Mouse (Mus musculus) hindbrain, embryonic 15.5 days (tissue): Measurements from ENCODE around the gene Dpf3. TPM values are rescaled to one million over a fixed set of nuclear protein-coding genes. Genes with fewer than 3 reads are reported as not detected.

Experiments used
- ATAC-seq: fragments of 200-750 bp; cut with Nextera tagmentation; 2 replicates; pipeline ENCODE4 v1.8.0; 2017; ENCODE audit warnings: low read depth, moderate number of reproducible peaks, moderate TSS enrichment; ENCODE audit not compliant: low FRiP score
- H3K27ac ChIP-seq: fragments of 300-500 bp; sonication (generic); replicated peaks from 2 replicates; pipeline ENCODE4 v1.5.1; 2015; ENCODE audit warnings: mild to moderate bottlenecking, inconsistent platforms
- H3K27me3 ChIP-seq: fragments of 300-500 bp; sonication (generic); 2 replicates; pipeline ENCODE4 v1.6.1; 2015; ENCODE audit warnings: control low read depth, inconsistent platforms
- H3K36me3 ChIP-seq: fragments of 300-500 bp; sonication (generic); 2 replicates; pipeline ENCODE4 v1.6.1; 2015; ENCODE audit warnings: control low read depth, inconsistent platforms
- H3K4me1 ChIP-seq: fragments of 300-500 bp; sonication (generic); replicated peaks from 2 replicates; pipeline ENCODE4 v1.6.1; 2015; ENCODE audit warnings: control low read depth, inconsistent platforms
- H3K4me2 ChIP-seq: fragments of 300-500 bp; sonication (generic); 2 replicates; pipeline ENCODE4 v1.6.1; 2015; ENCODE audit warnings: moderate library complexity, mild to moderate bottlenecking, inconsistent platforms
- H3K4me3 ChIP-seq: fragments of 300-500 bp; sonication (generic); 2 replicates; pipeline ENCODE4 v1.5.1; 2015; ENCODE audit warnings: mild to moderate bottlenecking, inconsistent platforms
- H3K9ac ChIP-seq: fragments of 300-500 bp; sonication (generic); 2 replicates; pipeline ENCODE4 v1.6.1; 2015; ENCODE audit warnings: inconsistent platforms
- H3K9me3 ChIP-seq: fragments of 300-500 bp; sonication (generic); 2 replicates; pipeline ENCODE4 v1.6.1; 2016; ENCODE audit warnings: control low read depth, inconsistent platforms
- WGBS: fragments of 180-500 bp; shearing (Covaris S2); methylation state at CpG from one replicate; pipeline ENCODE4 v1.1.7; 2015; 5-methylcytosine and 5-hydroxymethylcytosine counted together
- polyA plus RNA-seq: library from polyadenylated mRNA; unstranded; fragments of >200 nt; fragmentation: Nextera tagmentation; extraction: Ambion mirVana; gene quantifications from 2 replicates; pipeline ENCODE4 v1.2.1, GENCODE M21; 2015

Gene Dpf3
- 22.7 and 23.9 TPM in 2 replicates for polyA plus RNA-seq

DNA sequence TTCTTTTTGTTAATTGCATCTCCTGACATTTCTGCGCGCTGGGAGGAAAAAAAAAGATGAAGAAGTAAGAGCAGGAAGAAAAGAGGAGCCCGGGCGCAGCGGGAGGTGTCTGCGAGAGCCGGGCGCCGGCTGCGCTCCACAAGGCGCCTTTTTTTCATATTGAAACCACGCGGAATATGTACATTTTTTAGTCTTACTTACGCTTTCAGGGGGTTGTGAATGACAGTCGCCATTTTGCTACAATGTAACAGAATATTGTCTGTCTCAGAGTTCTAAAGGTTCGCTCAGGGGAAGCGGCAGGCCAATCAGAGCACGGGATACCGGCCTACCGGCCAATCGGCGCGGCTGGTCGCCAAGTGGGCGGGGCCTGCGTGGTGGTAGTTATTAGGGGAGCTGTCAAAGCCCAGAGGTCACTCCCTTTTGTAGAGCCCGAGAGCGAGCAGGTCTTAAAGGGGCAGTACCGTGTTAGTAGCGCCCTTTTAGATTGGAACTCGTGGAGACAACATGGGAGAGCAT is at the start of gene Dpf3:
TSS of gene Dpf3 (minus strand) at position 241 of the 516 bp plus-strand sequence.
- WGBS = under 1% methylated on average over 31 of the region's 31 CpGs
- peak within 1 kb of the TSS; percentile 98 for H3K4me2 ChIP-seq
- peak within 1 kb of the TSS; percentile 87 for H3K4me3 ChIP-seq
- peaks cover 33% of the 10 kb centered on the region for H3K4me1 ChIP-seq
- no peaks in the 10 kb centered on the region for H3K36me3 ChIP-seq
- H3K27ac ChIP-seq = peak within 1 kb of the TSS; percentile 87
- H3K9ac ChIP-seq = peak within 1 kb of the TSS; percentile 73
- ATAC-seq = peak; percentile 95
- no peaks in the 10 kb centered on the region for H3K27me3 ChIP-seq
- H3K9me3 ChIP-seq = no peaks in the 10 kb centered on the region

DNA sequence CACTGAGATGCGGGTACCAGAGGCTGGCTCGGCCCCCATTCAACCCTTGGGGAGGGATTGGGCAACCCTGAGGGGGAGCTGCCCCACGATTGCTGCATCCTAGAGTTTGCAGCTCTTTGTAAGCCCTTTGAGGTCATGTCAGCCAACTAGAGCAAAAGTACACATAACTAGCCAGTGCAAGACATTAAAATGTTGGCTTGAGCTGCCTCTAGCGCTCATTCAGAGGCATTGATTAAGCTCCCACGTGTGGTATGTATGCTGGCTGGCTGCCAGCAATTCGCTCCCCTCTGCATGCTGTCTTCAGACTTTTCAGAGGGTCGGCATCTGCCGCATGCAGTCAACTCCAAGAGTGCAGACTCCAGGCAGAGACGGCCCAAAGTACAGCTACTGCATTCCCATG is 48.5 kb upstream of the Dpf3 start:
- Histone ChIP-seq H3K9me3 (no peaks in the 10 kb centered on the region), H3K4me3 (no peak overlapping the region), H3K9ac (no peak overlapping the region), H3K4me2 (no peak overlapping the region), H3K27me3 (no peaks in the 10 kb centered on the region), H3K4me1 (peaks cover 9% of the 10 kb centered on the region), H3K27ac (no peak overlapping the region), H3K36me3 (peaks cover 60% of the 10 kb centered on the region)
- 34% methylated on average over 9 of the region's 9 CpGs for WGBS
- peak; percentile 77 for ATAC-seq

DNA sequence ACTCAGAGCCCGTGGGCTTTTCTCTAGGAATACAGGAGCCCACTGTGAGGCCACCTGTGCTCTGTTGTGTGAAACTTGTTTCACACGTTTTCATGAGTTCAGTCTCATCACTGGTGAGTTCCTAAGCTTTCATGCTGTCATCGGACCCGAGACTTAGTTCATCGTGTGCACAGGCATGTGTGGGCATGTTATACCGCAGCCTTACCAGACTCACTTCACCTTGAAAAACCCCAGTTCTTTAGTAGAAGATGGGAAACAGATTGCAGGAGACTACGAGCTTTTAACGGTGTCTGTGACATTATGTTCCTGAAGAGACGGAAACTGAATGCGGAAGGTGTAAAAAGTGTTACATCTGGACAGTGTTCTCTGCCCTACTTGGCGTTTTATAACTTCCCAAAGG is 47.9 kb upstream of the Dpf3 start:
- no peak overlapping the region for H3K27ac ChIP-seq
- no peak overlapping the region for H3K4me2 ChIP-seq
- 87% methylated on average over 11 of the region's 11 CpGs for WGBS
- H3K27me3 ChIP-seq = no peaks in the 10 kb centered on the region
- no peak for ATAC-seq
- H3K4me3 ChIP-seq = no peak overlapping the region
- H3K4me1 ChIP-seq = peaks cover 9% of the 10 kb centered on the region
- no peak overlapping the region for H3K9ac ChIP-seq
- no peaks in the 10 kb centered on the region for H3K9me3 ChIP-seq
- H3K36me3 ChIP-seq = peaks cover 56% of the 10 kb centered on the region

DNA sequence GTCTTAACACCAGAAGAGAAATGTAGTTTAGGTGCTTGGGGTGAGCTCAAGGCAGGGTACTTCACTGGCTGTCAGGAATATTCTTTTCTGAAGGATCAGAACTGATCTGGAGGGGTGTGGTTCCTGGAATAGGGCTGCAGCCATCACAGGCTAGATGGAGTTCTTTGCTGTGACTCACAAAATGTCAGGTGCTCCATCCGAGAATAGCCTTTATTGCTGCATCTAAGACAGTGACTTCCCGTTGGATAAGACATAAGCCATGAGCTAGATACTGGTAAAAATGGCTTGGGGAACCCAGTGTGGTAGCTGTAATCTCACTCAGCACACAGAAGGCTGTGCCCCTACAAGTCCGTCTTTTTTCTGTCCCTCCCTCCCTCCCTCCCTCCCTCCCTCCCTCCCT is 46.7 kb upstream of the Dpf3 start:
- Histone ChIP-seq H3K4me3 (no peak overlapping the region), H3K9ac (no peak overlapping the region), H3K27me3 (no peaks in the 10 kb centered on the region), H3K36me3 (peaks cover 50% of the 10 kb centered on the region), H3K4me1 (peaks cover 9% of the 10 kb centered on the region), H3K4me2 (no peak overlapping the region), H3K9me3 (no peaks in the 10 kb centered on the region), H3K27ac (no peak overlapping the region)
- ATAC-seq = no peak
- WGBS = 92% methylated on average over 3 of the region's 3 CpGs

DNA sequence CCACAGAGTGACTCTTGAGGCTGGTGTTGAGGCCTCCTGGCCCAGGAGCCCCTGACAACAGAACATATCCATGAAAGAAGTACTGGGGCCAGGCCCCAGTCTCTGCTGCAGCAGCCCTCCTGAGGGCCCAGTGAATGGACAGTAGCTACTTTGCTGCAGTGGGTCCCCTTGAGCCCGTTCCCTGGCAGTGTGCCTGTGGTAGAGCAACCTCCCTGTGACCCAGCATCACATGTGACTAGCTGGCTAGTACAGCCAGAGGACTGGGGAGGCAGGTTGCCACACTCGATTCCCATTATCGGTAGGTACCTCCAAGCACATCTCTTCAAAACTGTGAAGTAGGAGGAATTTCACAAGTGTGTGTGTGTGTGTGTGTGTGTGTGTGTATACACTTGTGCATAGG is 45.5 kb upstream of the Dpf3 start:
- H3K36me3 ChIP-seq = peaks cover 40% of the 10 kb centered on the region
- no peak for ATAC-seq
- WGBS = 82% methylated on average over 3 of the region's 3 CpGs
- no peak overlapping the region for H3K9ac ChIP-seq
- H3K27ac ChIP-seq = no peak overlapping the region
- H3K27me3 ChIP-seq = no peaks in the 10 kb centered on the region
- H3K4me1 ChIP-seq = peaks cover 9% of the 10 kb centered on the region
- H3K9me3 ChIP-seq = no peaks in the 10 kb centered on the region
- no peak overlapping the region for H3K4me3 ChIP-seq
- no peak overlapping the region for H3K4me2 ChIP-seq

DNA sequence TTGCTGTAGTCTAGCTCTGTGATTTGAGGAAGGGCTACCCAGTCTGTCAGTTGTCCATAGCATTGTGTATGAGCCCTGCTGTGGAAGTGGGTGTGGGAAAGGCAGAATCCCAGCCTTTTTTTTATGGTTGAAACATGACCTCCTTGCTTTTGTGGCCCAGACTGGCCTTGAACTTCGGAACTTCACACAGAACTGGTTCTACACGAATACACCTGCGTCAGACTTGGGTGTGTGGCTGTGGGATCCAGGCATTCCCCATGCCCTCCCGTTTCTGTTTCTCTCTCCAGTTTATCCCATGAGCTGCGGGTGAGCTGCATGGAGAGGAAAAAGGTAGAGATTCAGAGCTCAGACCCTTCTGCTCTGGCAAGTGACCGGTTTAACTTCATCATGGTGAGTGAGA is 44.5 kb upstream of the Dpf3 start:
- H3K27ac ChIP-seq = no peak overlapping the region
- WGBS = 93% methylated on average over 6 of the region's 6 CpGs
- no peak overlapping the region for H3K9ac ChIP-seq
- no peak overlapping the region for H3K4me2 ChIP-seq
- no peaks in the 10 kb centered on the region for H3K27me3 ChIP-seq
- no peaks in the 10 kb centered on the region for H3K9me3 ChIP-seq
- peaks cover 32% of the 10 kb centered on the region for H3K36me3 ChIP-seq
- no peak overlapping the region for H3K4me3 ChIP-seq
- no peak for ATAC-seq
- peaks cover 9% of the 10 kb centered on the region for H3K4me1 ChIP-seq

DNA sequence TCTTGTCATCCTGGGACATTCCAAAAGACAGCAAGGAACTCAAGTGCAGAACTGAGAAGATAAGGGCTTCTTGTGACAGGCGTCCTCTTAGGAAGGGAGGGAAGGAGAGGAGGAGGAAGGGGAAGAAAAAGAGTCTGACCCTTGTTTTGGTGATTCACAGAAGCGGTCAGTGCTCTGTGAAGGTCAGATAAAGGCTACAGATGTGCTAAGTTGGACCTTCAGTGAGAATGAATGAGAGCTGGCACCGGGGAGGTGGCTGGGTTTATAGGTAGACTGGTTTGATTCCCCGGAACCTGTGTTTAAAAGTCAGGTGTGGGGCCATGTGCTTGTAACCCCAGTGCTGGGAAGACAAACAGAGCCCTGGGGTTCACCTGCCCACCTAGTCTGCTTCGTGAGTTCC is 41.1 kb upstream of the Dpf3 start:
- Histone ChIP-seq H3K4me2 (no peak overlapping the region), H3K4me1 (no peaks in the 10 kb centered on the region), H3K9ac (no peak overlapping the region), H3K27ac (no peak overlapping the region), H3K9me3 (no peaks in the 10 kb centered on the region), H3K4me3 (no peak overlapping the region), H3K36me3 (peaks cover 27% of the 10 kb centered on the region), H3K27me3 (no peaks in the 10 kb centered on the region)
- ATAC-seq = no peak
- 91% methylated on average over 5 of the region's 5 CpGs for WGBS

DNA sequence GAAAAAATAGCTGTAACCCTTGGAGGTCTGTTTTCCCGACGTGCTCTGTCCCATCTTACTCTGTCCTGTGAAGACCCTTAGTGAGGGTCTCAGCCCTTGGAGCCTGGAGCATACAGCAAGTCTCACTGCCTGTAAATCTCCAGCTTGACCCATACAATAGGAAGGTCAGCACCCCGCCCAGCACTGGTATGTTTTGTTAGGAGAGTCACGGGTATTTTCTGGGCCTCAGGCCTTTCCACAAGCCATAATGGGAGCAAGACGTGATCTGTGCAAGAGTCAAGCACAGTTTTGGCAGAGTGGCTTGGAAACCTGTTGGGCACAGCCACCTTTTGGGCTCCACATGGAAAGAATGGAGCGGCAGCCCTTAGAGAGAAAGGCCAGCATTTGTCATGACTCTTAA is 40.3 kb upstream of the Dpf3 start:
- Histone ChIP-seq H3K4me3 (no peak overlapping the region), H3K4me2 (no peak overlapping the region), H3K27ac (no peak overlapping the region), H3K36me3 (peaks cover 19% of the 10 kb centered on the region), H3K9ac (no peak overlapping the region), H3K9me3 (no peaks in the 10 kb centered on the region), H3K4me1 (peaks cover 5% of the 10 kb centered on the region; the same call in 1 of the 2 replicates), H3K27me3 (no peaks in the 10 kb centered on the region)
- WGBS = 58% methylated on average over 6 of the region's 6 CpGs
- ATAC-seq = no peak

DNA sequence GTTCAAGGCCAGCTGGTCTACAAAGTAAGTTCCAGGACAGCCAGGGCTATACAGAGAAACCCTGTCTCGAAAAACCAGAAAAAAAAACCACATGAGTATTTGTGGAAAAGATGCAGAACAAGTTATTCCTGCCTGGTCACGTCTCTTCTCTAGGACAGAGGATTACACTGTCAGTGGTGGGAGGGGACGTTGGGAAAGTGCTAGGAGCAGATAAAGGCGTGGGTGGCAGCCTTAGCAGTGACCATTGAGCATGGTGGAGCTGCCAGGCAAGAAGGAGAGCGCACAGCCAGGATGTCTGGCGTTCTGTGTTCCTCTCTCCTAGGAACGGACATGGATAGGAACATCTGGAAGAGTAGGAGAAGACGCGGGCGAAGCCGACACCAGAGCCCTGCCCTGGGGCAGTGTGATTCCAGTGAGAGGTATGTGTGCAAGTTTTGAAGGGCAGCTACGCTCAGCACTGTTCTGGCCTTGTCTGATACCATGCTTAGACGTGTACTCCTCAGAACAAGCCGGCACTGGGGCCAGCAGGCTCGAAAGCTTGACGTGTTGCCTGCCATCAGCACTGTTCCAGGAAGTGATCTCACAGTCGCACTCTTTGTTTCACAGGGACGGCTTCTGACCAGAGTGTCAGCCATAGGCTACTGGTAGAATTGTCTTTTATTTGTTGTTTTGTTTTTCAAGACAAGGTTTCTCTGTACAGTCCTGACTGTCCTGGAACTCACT is 38.5 kb upstream of the Dpf3 start:
- H3K9me3 ChIP-seq = no peaks in the 10 kb centered on the region
- no peak overlapping the region for H3K4me2 ChIP-seq
- H3K27ac ChIP-seq = no peak overlapping the region
- H3K27me3 ChIP-seq = no peaks in the 10 kb centered on the region
- peaks cover 21% of the 10 kb centered on the region for H3K4me1 ChIP-seq
- 86% methylated on average over 18 of the region's 18 CpGs for WGBS
- H3K4me3 ChIP-seq = no peak overlapping the region
- no peak overlapping the region for H3K9ac ChIP-seq
- 0 out of 2 replicates have a peak, but pooled peaks cover 9% of the 10 kb centered on the region for H3K36me3 ChIP-seq
- ATAC-seq = no peak

DNA sequence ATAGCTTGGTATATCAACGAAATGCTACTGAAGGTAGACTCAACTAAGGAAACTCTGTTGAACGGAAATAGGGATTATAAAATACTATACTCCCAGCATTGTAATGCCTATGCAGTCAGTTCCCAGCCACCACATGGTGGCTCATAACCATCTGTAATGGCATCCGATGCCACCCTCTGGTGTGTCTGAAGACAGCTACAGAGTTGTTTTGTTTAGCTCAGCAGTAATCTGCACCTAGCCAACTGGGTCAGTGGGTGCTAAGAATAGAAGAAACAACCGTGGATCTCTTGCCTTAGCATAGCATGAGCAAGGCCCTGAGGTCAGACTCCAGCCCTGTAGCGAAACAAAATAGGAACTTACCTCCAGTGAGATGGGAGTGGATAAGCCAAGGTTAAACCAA is 36.8 kb upstream of the Dpf3 start:
- no peaks in the 10 kb centered on the region for H3K9me3 ChIP-seq
- 0 out of 2 replicates have a peak, but pooled peaks cover 3% of the 10 kb centered on the region for H3K36me3 ChIP-seq
- H3K27me3 ChIP-seq = no peaks in the 10 kb centered on the region
- H3K4me1 ChIP-seq = peaks cover 24% of the 10 kb centered on the region
- 80% methylated on average over 5 of the region's 5 CpGs for WGBS
- H3K4me3 ChIP-seq = no peak overlapping the region
- no peak overlapping the region for H3K27ac ChIP-seq
- H3K9ac ChIP-seq = no peak overlapping the region
- H3K4me2 ChIP-seq = no peak overlapping the region
- ATAC-seq = no peak

DNA sequence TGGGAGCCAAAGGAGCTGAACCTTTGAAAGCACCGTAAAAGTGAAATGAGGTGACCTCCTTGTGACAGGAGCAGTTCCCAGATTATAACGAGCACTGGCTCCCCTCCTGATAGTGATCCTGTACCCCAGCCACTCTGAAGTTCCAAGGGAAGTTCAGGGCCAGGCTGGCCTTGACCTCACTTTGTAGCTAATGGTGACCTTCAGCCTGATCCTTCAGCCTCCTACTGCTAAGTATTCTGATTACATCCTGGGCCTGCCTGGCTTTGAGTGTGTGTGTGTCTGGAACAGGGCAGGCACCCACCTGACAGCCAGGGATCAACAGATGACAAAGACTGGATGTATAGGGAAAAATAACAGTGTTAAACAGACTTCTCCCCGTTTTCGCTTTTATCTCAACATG is 36.4 kb upstream of the Dpf3 start:
- no peaks in the 10 kb centered on the region for H3K9me3 ChIP-seq
- H3K27ac ChIP-seq = no peak overlapping the region
- 0 out of 2 replicates have a peak, but pooled peaks cover 3% of the 10 kb centered on the region for H3K36me3 ChIP-seq
- peaks cover 24% of the 10 kb centered on the region for H3K4me1 ChIP-seq
- no peak overlapping the region for H3K9ac ChIP-seq
- no peaks in the 10 kb centered on the region for H3K27me3 ChIP-seq
- WGBS = 90% methylated on average over 4 of the region's 4 CpGs
- ATAC-seq = no peak
- H3K4me3 ChIP-seq = no peak overlapping the region
- H3K4me2 ChIP-seq = no peak overlapping the region

DNA sequence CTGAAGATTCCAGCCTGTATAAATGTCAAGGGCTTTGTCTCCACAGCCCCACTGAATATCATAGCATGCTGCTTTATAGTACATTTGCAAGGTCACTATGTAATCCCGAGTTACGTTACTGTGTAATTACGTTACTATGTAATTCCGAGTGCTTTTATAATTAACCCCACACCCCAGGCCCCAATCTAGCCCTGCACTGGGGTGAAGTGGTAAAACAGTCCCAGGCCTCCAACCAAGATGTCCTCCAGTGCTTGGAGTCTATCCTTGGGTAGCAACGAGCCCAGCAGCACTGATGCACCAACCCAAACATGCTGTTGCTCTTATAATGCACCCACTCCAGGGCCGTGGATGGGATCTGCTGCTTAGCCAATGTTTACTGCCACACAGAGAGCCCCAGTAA is 35.5 kb upstream of the Dpf3 start:
- Histone ChIP-seq H3K27me3 (no peaks in the 10 kb centered on the region), H3K27ac (no peak overlapping the region), H3K4me3 (no peak overlapping the region), H3K9me3 (no peaks in the 10 kb centered on the region), H3K9ac (no peak overlapping the region), H3K4me2 (no peak overlapping the region), H3K4me1 (peaks cover 24% of the 10 kb centered on the region), H3K36me3 (0 out of 2 replicates have a peak, but pooled peaks cover 3% of the 10 kb centered on the region)
- 82% methylated on average over 6 of the region's 6 CpGs for WGBS
- ATAC-seq = no peak
